Mouse (Mus musculus) neural tube, embryonic 15.5 days (tissue): Measurements from ENCODE around the gene Tgm2. TPM values are rescaled to one million over a fixed set of nuclear protein-coding genes. Genes with fewer than 3 reads are reported as not detected.

Experiments
- ATAC-seq: fragments of 200-750 bp; cut with Nextera tagmentation; 2 replicates; pipeline ENCODE4 v1.8.0; 2017; ENCODE audit warnings: mild to moderate bottlenecking, moderate TSS enrichment, moderate library complexity; ENCODE audit not compliant: low FRiP score
- H3K27ac ChIP-seq: fragments of 300-500 bp; sonication (generic); replicated peaks from 2 replicates; pipeline ENCODE4 v1.5.1; 2015; ENCODE audit warnings: mild to moderate bottlenecking, inconsistent platforms
- H3K27me3 ChIP-seq: fragments of 300-500 bp; sonication (generic); replicated peaks from 2 replicates; pipeline ENCODE4 v1.6.1; 2015; ENCODE audit warnings: inconsistent platforms
- H3K36me3 ChIP-seq: fragments of 300-500 bp; sonication (generic); 2 replicates; pipeline ENCODE4 v1.6.1; 2015; ENCODE audit warnings: inconsistent platforms
- H3K4me1 ChIP-seq: fragments of 300-500 bp; sonication (generic); 2 replicates; pipeline ENCODE4 v1.6.1; 2015; ENCODE audit warnings: inconsistent platforms
- H3K4me2 ChIP-seq: fragments of 300-500 bp; sonication (generic); 2 replicates; pipeline ENCODE4 v1.6.1; 2015; ENCODE audit warnings: inconsistent platforms, mild to moderate bottlenecking, moderate library complexity
- H3K4me3 ChIP-seq: fragments of 300-500 bp; sonication (generic); replicated peaks from 2 replicates; pipeline ENCODE4 v1.5.1; 2015; ENCODE audit warnings: mild to moderate bottlenecking, inconsistent platforms
- H3K9ac ChIP-seq: fragments of 300-500 bp; sonication (generic); replicated peaks from 2 replicates; pipeline ENCODE4 v1.6.1; 2015; ENCODE audit warnings: mild to moderate bottlenecking, inconsistent platforms
- H3K9me3 ChIP-seq: fragments of 300-500 bp; sonication (generic); replicated peaks from 2 replicates; pipeline ENCODE4 v1.6.1; 2016; ENCODE audit warnings: inconsistent platforms
- WGBS: fragments of 180-500 bp; shearing (Covaris S2); methylation state at CpG from one replicate; pipeline ENCODE4 v1.1.7; 2015; ENCODE audit warnings: mixed read lengths; 5-methylcytosine and 5-hydroxymethylcytosine counted together
- polyA plus RNA-seq: library from polyadenylated mRNA; unstranded; fragments of >200 nt; fragmentation: Nextera tagmentation; extraction: Ambion mirVana; gene quantifications from 2 replicates; pipeline ENCODE4 v1.2.1, GENCODE M21; 2015

Gene Tgm2
- polyA plus RNA-seq, 1 experiment from 2014 or later, result 7.8 TPM

DNA sequence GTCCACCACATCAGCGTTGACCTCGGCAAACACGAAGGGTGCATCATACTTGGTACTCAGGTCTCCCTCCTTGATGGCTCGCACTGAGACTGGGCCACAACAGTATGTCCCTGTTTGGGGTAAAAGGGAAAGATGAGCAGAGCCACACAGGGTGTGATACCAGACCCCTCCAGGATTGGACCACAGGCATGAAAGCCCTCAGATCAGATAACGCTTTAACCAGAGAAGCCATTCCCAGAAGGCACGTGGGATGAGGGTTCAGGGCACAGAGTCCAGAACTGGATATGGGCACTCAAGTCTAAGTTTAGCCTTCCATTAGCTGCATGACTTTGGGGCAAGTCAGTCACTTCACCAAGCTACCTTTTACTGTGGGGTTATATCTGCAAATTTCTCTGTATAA is 19.0 kb downstream of the Tgm2 start:
- no peaks in the 10 kb centered on the region for H3K9me3 ChIP-seq
- H3K27ac ChIP-seq, result no peak overlapping the region
- no peaks in the 10 kb centered on the region for H3K36me3 ChIP-seq
- no peak overlapping the region for H3K4me3 ChIP-seq
- no peak overlapping the region for H3K9ac ChIP-seq
- no peak for ATAC-seq
- 94% methylated on average over 6 of the region's 6 CpGs for WGBS
- peaks cover 9% of the 10 kb centered on the region for H3K4me1 ChIP-seq
- H3K27me3 ChIP-seq, result no peaks in the 10 kb centered on the region
- no peak overlapping the region for H3K4me2 ChIP-seq

GRCm38 (mm10) chr2:158122814-158123213 is 23.4 kb downstream of the Tgm2 start:
- WGBS, result 85% methylated on average over 6 of the region's 6 CpGs

GRCm38 (mm10) chr2:158121645-158122326 is 24.4 kb downstream of the Tgm2 start:
- no peaks in the 10 kb centered on the region for H3K27me3 ChIP-seq
- no peak overlapping the region for H3K9ac ChIP-seq
- no peak overlapping the region for H3K4me2 ChIP-seq
- no peak overlapping the region for H3K4me3 ChIP-seq
- ATAC-seq, result no peak
- H3K36me3 ChIP-seq, result no peaks in the 10 kb centered on the region
- H3K4me1 ChIP-seq, result peaks cover 17% of the 10 kb centered on the region
- WGBS, result 63% methylated on average over 10 of the region's 12 CpGs
- peak overlapping the region; percentile 56 for H3K27ac ChIP-seq
- no peaks in the 10 kb centered on the region for H3K9me3 ChIP-seq

More at GRCm38 (mm10) chr2:158122814-158123213, 23.4 kb downstream of the Tgm2 start:
- H3K4me2 ChIP-seq, result no peak overlapping the region
- H3K27ac ChIP-seq, result no peak overlapping the region
- no peak for ATAC-seq
- no peak overlapping the region for H3K9ac ChIP-seq
- no peak overlapping the region for H3K4me3 ChIP-seq
- H3K9me3 ChIP-seq, result no peaks in the 10 kb centered on the region
- peaks cover 17% of the 10 kb centered on the region for H3K4me1 ChIP-seq
- H3K36me3 ChIP-seq, result no peaks in the 10 kb centered on the region
- no peaks in the 10 kb centered on the region for H3K27me3 ChIP-seq

DNA sequence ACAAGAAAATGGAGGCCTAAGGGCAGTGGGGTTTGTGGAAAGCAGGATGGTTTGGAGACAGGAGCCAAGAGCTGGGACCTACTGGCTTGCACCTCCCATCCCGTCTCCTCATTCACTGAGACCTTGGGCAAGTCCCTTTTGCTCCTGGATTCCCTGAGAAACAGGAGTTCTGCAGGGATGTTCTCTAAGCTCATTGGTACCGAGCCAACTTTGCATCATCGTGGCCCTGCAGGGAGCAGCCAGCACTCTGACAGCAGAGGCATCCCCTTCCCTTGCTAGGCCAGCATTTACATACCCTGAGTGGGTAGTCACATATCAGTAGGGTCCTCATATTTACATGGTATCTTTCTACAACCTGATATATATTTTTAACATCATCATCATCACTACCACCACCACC is 25.4 kb downstream of the Tgm2 start:
- H3K36me3 ChIP-seq, result no peaks in the 10 kb centered on the region
- no peak overlapping the region for H3K4me2 ChIP-seq
- H3K4me3 ChIP-seq, result no peak overlapping the region
- H3K27me3 ChIP-seq, result no peaks in the 10 kb centered on the region
- no peak for ATAC-seq
- WGBS, result 76% methylated on average over 3 of the region's 3 CpGs
- peaks cover 17% of the 10 kb centered on the region for H3K4me1 ChIP-seq
- no peak overlapping the region for H3K27ac ChIP-seq
- no peak overlapping the region for H3K9ac ChIP-seq
- no peaks in the 10 kb centered on the region for H3K9me3 ChIP-seq

DNA sequence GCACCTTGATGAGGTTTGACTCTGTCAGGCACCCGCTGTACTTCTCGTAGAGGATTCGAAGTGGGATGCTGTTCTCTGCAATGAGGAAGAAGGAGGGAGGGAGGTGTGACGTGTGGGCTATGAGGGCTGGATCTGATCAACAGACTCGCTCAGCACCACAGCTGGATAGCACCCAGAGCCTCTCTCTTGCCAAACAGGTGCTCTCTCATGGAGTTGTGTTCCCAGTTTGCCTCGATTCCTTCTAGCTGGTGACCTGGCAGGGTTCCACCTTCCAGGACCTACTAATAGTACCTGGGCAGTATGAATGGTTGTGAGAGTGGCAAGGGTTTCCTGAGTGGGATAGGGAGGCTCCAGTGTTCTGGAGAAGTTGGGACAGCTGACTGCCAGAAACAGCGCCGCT is 26.0 kb downstream of the Tgm2 start:
- ATAC-seq, result no peak
- Histone ChIP-seq H3K27me3 (no peaks in the 10 kb centered on the region), H3K36me3 (no peaks in the 10 kb centered on the region), H3K4me2 (no peak overlapping the region), H3K9ac (no peak overlapping the region), H3K4me3 (no peak overlapping the region), H3K27ac (no peak overlapping the region), H3K4me1 (peaks cover 17% of the 10 kb centered on the region), H3K9me3 (no peaks in the 10 kb centered on the region)
- WGBS, result 86% methylated on average over 8 of the region's 8 CpGs

- no peak overlapping the region for H3K4me3 ChIP-seq
- no peak overlapping the region for H3K4me2 ChIP-seq
- no peaks in the 10 kb centered on the region for H3K9me3 ChIP-seq
- H3K27me3 ChIP-seq, result no peaks in the 10 kb centered on the region
- WGBS, result 90% methylated on average over 4 of the region's 4 CpGs
- no peak for ATAC-seq
- H3K4me1 ChIP-seq, result peaks cover 18% of the 10 kb centered on the region
- H3K36me3 ChIP-seq, result no peaks in the 10 kb centered on the region
- H3K27ac ChIP-seq, result no peak overlapping the region
- H3K9ac ChIP-seq, result no peak overlapping the region
Observed at GRCm38 (mm10) chr2:158119145-158119544, 27.1 kb downstream of the Tgm2 start.

GRCm38 (mm10) chr2:158116653-158117052 is 29.6 kb downstream of the Tgm2 start:
- WGBS, result 65% methylated on average over 6 of the region's 6 CpGs
- Histone ChIP-seq H3K27me3 (no peaks in the 10 kb centered on the region), H3K4me3 (no peak overlapping the region), H3K9me3 (no peaks in the 10 kb centered on the region), H3K4me1 (peaks cover 12% of the 10 kb centered on the region; the same call in 1 of the 2 replicates), H3K36me3 (no peaks in the 10 kb centered on the region), H3K27ac (no peak overlapping the region), H3K9ac (no peak overlapping the region), H3K4me2 (no peak overlapping the region)
- ATAC-seq, result no peak

DNA sequence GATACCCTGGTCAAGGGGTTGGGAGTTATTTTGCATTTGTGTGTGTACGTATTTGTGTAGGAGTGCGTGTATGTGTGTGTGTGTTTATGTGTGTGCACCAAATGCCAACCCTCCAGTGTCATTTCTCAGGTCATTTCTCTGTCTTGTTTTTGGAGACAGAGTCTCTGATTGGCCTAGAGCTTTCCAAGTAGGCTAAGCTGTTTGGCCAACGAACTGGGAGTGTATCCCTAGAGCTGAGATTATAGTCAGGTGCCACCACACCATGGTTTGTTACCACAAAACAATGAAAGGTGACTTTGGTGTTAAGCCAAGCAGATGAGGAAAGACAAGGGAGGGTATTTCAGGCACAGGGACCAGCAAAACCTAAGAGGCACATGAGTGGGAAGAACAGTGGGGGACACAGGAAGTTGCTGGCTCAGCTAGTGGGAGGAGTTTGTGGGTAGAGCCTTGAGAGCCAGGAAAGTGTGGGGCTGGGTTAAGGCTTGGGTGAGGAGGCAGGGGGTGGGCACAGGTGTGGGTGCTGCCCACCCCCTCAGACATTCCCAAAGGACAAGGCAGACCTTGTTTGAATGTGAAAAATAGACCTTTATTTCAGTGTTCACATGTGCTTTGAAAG is 30.3 kb downstream of the Tgm2 start:
- H3K27ac ChIP-seq, result no peak overlapping the region
- H3K9me3 ChIP-seq, result no peaks in the 10 kb centered on the region
- H3K4me3 ChIP-seq, result no peak overlapping the region
- ATAC-seq, result no peak
- 93% methylated on average over 3 of the region's 3 CpGs for WGBS
- H3K4me2 ChIP-seq, result no peak overlapping the region
- no peaks in the 10 kb centered on the region for H3K27me3 ChIP-seq
- no peak overlapping the region for H3K9ac ChIP-seq
- no peaks in the 10 kb centered on the region for H3K36me3 ChIP-seq
- peaks cover 7% of the 10 kb centered on the region; the same call in 1 of the 2 replicates for H3K4me1 ChIP-seq

DNA sequence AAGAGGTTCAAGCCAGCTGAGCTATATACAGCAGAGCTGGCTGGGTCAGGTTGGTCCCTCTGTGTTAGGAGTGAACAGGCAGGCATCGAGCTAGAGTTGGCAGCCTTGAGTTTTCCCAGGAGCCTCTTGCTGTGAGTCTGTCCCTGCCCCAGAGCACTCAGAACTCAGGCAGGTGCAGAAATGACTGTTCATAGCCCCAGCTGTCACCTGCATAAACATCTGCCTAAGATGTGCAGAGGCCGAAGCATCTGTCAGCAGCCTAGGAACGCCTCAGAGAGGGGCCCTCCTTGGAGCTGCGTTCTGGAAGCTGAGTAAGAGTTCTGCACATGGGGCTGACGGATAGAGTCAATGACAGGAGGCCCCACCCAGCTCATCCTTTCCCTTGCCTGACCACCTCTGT is 31.3 kb downstream of the Tgm2 start:
- no peak overlapping the region for H3K9ac ChIP-seq
- H3K9me3 ChIP-seq, result no peaks in the 10 kb centered on the region
- no peaks in the 10 kb centered on the region for H3K36me3 ChIP-seq
- no peaks in the 10 kb centered on the region for H3K27me3 ChIP-seq
- H3K27ac ChIP-seq, result no peak overlapping the region
- 69% methylated on average over 5 of the region's 5 CpGs for WGBS
- no peak overlapping the region for H3K4me3 ChIP-seq
- H3K4me1 ChIP-seq, result peaks cover 7% of the 10 kb centered on the region; the same call in 1 of the 2 replicates
- no peak overlapping the region for H3K4me2 ChIP-seq
- no peak for ATAC-seq

- 49% methylated on average over 9 of the region's 9 CpGs for WGBS
- H3K27ac ChIP-seq, result 0 out of 2 replicates have a peak overlapping the region, but pooled peaks have one; percentile 18
- no peak for ATAC-seq
Observed at GRCm38 (mm10) chr2:158113591-158114257, 32.5 kb downstream of the Tgm2 start.

GRCm38 (mm10) chr2:158109516-158109915 is 36.7 kb downstream of the Tgm2 start:
- no peak overlapping the region for H3K9ac ChIP-seq
- no peak overlapping the region for H3K4me3 ChIP-seq
- no peak for ATAC-seq
- no peaks in the 10 kb centered on the region for H3K9me3 ChIP-seq
- no peaks in the 10 kb centered on the region for H3K36me3 ChIP-seq
- H3K27ac ChIP-seq, result 0 out of 2 replicates have a peak overlapping the region, but pooled peaks have one; percentile 35
- 71% methylated on average over 8 of the region's 8 CpGs for WGBS
- peaks cover 19% of the 10 kb centered on the region for H3K4me1 ChIP-seq
- no peaks in the 10 kb centered on the region for H3K27me3 ChIP-seq
- H3K4me2 ChIP-seq, result no peak overlapping the region

More at GRCm38 (mm10) chr2:158113591-158114257, 32.5 kb downstream of the Tgm2 start:
- Histone ChIP-seq H3K27me3 (no peaks in the 10 kb centered on the region), H3K36me3 (no peaks in the 10 kb centered on the region), H3K4me1 (peaks cover 7% of the 10 kb centered on the region; the same call in 1 of the 2 replicates), H3K4me3 (no peak overlapping the region), H3K9me3 (no peaks in the 10 kb centered on the region), H3K4me2 (no peak overlapping the region), H3K9ac (no peak overlapping the region)
